Mouse (Mus musculus) kidney, embryonic 16.5 days (tissue): Measurements from ENCODE around the gene Clec16a. TPM values are rescaled to one million over a fixed set of nuclear protein-coding genes. Genes with fewer than 3 reads are reported as not detected.

ENCODE experiments used
- ATAC-seq: fragments of 200-750 bp; cut with Nextera tagmentation; 2 replicates; pipeline ENCODE4 v1.8.0; 2017; ENCODE audit warnings: moderate TSS enrichment; ENCODE audit not compliant: low FRiP score, low TSS enrichment
- H3K27ac ChIP-seq: fragments of 300-500 bp; sonication (generic); 2 replicates; pipeline ENCODE4 v1.5.1; 2014; ENCODE audit warnings: low read length
- H3K27me3 ChIP-seq: fragments of 300-500 bp; sonication (generic); 2 replicates; pipeline ENCODE4 v1.6.1; 2014; ENCODE audit warnings: low read length, control low read depth, mixed read lengths; ENCODE audit not compliant: insufficient read depth
- H3K36me3 ChIP-seq: fragments of 300-500 bp; sonication (generic); 2 replicates; pipeline ENCODE4 v1.6.1; 2014; ENCODE audit warnings: low read length, control low read depth, mixed read lengths; ENCODE audit not compliant: insufficient read depth
- H3K4me1 ChIP-seq: fragments of 300-500 bp; sonication (generic); 2 replicates; pipeline ENCODE4 v1.6.1; 2014; ENCODE audit warnings: low read length, control low read depth, mixed read lengths; ENCODE audit not compliant: insufficient read depth
- H3K4me2 ChIP-seq: fragments of 300-500 bp; sonication (generic); replicated peaks from 2 replicates; pipeline ENCODE4 v1.6.1; 2014; ENCODE audit warnings: low read depth, low read length
- H3K4me3 ChIP-seq: fragments of 300-500 bp; sonication (generic); 2 replicates; pipeline ENCODE4 v1.5.1; 2014; ENCODE audit warnings: mild to moderate bottlenecking, low read length
- H3K9ac ChIP-seq: fragments of 300-500 bp; sonication (generic); replicated peaks from 2 replicates; pipeline ENCODE4 v1.6.1; 2014; ENCODE audit warnings: low read length
- H3K9me3 ChIP-seq: fragments of 300-500 bp; sonication (generic); 2 replicates; pipeline ENCODE4 v1.6.1; 2016; ENCODE audit warnings: low read length, control low read depth
- WGBS: fragments of 180-500 bp; shearing (Covaris S2); extraction: QIAGEN DNeasy Blood & Tissue Kit; methylation state at CpG from one replicate; pipeline ENCODE4 v1.1.7; 2014; 5-methylcytosine and 5-hydroxymethylcytosine counted together
- polyA plus RNA-seq: library from polyadenylated mRNA; unstranded; fragments of >200 nt; fragmentation: Nextera tagmentation; extraction: Ambion mirVana; gene quantifications from 2 replicates; pipeline ENCODE4 v1.2.1, GENCODE M21; 2015

The Clec16a gene
- polyA plus RNA-seq, 1 experiment from 2014 or later = 32.1 TPM

DNA sequence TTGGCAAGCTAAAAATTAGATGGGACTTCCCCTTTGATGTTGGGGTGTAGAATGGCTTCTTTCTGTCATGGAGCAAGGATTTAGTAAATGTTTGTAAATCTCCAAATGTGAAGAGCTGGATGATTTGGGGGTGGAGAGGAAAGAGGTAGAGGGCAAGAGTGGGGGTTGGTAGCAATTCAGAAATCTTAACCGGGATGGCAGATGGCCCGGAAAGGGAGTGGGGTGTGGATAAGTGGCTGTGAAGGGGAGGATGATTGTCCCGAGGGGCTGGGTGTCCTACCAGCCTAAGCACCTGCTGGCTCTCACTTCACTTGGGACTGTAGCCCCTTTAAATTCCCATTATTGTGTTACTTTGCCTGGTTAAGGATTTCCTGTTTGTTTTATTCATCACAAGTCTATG is 1.7 kb downstream of the Clec16a start:
- no peaks in the 10 kb centered on the region for H3K27me3 ChIP-seq

DNA sequence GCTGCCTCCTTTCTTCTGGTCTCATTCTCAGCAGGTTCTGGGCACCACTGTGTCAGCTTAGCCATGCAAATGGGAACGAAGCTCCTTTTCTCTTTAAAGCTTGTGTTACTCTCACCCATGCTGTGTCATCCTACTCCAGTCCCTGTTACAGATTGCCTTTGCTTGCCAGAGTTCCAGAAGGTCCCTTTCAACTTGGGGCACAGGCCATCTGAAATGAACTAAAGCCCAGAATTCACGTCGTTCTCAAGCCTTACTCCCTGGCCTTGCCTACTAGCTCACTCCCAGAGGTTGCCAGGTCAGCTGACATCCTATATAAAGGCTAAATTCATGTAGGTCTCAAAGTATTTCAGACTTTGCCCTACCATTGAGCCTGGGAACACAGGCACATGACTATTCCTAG is 3.8 kb downstream of the Clec16a start:
- ATAC-seq = no peak
- H3K27ac ChIP-seq = no peak overlapping the region
- no peaks in the 10 kb centered on the region for H3K9me3 ChIP-seq
- no peak overlapping the region for H3K4me3 ChIP-seq
- 75% methylated on average over 3 of the region's 3 CpGs for WGBS
- H3K9ac ChIP-seq = no peak overlapping the region
- peaks cover 20% of the 10 kb centered on the region for H3K4me1 ChIP-seq
- H3K36me3 ChIP-seq = no peaks in the 10 kb centered on the region
- H3K27me3 ChIP-seq = no peaks in the 10 kb centered on the region
- no peak overlapping the region for H3K4me2 ChIP-seq

More for the DNA sequence above, 1.7 kb downstream of the Clec16a start:
- no peaks in the 10 kb centered on the region for H3K36me3 ChIP-seq
- no peak for ATAC-seq
- H3K9ac ChIP-seq = no peak overlapping the region
- H3K27ac ChIP-seq = no peak overlapping the region
- H3K9me3 ChIP-seq = no peaks in the 10 kb centered on the region
- H3K4me3 ChIP-seq = no peak overlapping the region
- 0 out of 2 replicates have a peak overlapping the region, but pooled peaks have one; percentile 77 for H3K4me2 ChIP-seq
- 49% methylated on average over 3 of the region's 3 CpGs for whole genome bisulfite sequencing
- H3K4me1 ChIP-seq = peaks cover 24% of the 10 kb centered on the region

DNA sequence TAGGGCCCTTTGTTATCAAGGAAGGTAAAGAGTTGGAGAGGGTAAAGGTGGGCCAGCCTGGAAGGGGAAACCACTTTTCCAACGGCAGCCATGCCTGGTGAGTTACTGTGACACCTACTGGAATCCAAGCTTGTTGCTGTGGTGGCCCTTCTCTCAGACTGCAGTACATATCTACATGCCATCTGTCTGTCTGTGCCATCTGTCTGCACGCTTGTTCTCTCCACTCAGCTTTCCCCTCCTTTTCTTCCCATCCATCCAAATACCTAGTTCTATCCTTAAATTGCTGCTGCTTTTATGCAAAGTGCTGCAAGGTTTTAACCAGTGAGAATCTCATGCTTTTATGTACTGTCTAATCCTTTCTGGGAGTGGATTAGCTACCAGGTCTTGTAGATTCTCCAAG is 4.5 kb downstream of the Clec16a start:
- Histone ChIP-seq H3K27ac (no peak overlapping the region), H3K27me3 (no peaks in the 10 kb centered on the region), H3K9ac (no peak overlapping the region), H3K4me2 (no peak overlapping the region), H3K4me3 (no peak overlapping the region), H3K9me3 (no peaks in the 10 kb centered on the region), H3K36me3 (no peaks in the 10 kb centered on the region), H3K4me1 (peaks cover 20% of the 10 kb centered on the region)
- ATAC-seq = no peak
- WGBS = 84% methylated on average over 2 of the region's 2 CpGs

DNA sequence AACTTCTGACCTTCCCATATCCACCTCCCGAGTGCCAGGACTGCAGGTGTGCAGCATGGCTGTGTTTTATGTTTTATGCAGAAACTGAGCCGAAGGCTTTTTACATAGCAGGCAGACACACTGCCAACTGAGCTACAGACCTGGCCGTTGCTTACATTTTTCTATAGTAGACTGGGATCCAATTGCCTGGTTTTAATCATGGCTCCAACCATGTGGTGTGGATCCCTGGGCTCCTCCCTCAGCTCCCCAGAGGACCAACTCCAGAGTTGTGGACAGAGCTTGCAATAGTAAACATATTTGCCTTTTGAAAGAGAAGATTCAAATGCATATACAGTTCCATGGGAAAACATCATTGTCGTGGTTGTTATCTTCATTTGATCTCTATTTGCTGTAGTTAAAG is 6.5 kb downstream of the Clec16a start:
- 65% methylated on average over 4 of the region's 4 CpGs for WGBS
- no peak overlapping the region for H3K27ac ChIP-seq
- peaks cover 12% of the 10 kb centered on the region for H3K4me1 ChIP-seq
- H3K4me2 ChIP-seq = no peak overlapping the region
- no peak overlapping the region for H3K4me3 ChIP-seq
- H3K9me3 ChIP-seq = no peaks in the 10 kb centered on the region
- no peak overlapping the region for H3K9ac ChIP-seq
- ATAC-seq = no peak
- H3K36me3 ChIP-seq = no peaks in the 10 kb centered on the region
- H3K27me3 ChIP-seq = no peaks in the 10 kb centered on the region

DNA sequence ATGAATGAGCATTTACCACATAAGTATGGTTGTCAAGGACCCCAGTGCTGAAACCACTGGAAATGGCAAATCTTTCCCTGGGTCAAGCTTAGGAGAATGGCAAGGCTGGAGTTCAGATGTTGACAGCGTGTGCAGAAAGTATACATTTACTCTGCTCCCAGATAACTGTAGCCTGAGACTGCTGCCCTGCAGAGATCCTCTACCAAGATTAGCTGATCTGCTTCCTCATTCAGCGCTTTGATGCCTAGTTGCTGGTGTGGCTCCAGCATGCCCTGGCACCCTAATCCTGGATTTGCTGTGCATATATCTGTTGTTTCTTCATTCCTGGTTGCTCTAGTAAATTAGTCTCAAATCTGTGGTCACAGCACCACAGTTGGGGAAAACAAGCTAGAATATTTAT is 8.7 kb downstream of the Clec16a start:
- H3K9ac ChIP-seq = no peak overlapping the region
- H3K9me3 ChIP-seq = no peaks in the 10 kb centered on the region
- H3K4me1 ChIP-seq = no peaks in the 10 kb centered on the region
- H3K27ac ChIP-seq = no peak overlapping the region
- H3K36me3 ChIP-seq = no peaks in the 10 kb centered on the region
- no peak overlapping the region for H3K4me2 ChIP-seq
- no peak for ATAC-seq
- 77% methylated on average over 2 of the region's 2 CpGs for WGBS
- no peak overlapping the region for H3K4me3 ChIP-seq
- no peaks in the 10 kb centered on the region for H3K27me3 ChIP-seq

GRCm38 (mm10) chr16:10559991-10560390 is 14.9 kb downstream of the Clec16a start:
- Histone ChIP-seq H3K4me1 (no peaks in the 10 kb centered on the region), H3K27ac (no peak overlapping the region), H3K27me3 (no peaks in the 10 kb centered on the region), H3K9me3 (no peaks in the 10 kb centered on the region), H3K9ac (no peak overlapping the region), H3K4me3 (no peak overlapping the region), H3K36me3 (peaks cover 10% of the 10 kb centered on the region; the same call in 1 of the 2 replicates), H3K4me2 (no peak overlapping the region)
- ATAC-seq = no peak
- WGBS = 83% methylated on average over 8 of the region's 8 CpGs

GRCm38 (mm10) chr16:10565278-10565885 is 20.2 kb downstream of the Clec16a start:
- Histone ChIP-seq H3K9ac (no peak overlapping the region), H3K9me3 (no peaks in the 10 kb centered on the region), H3K4me3 (no peak overlapping the region), H3K4me1 (no peaks in the 10 kb centered on the region), H3K4me2 (no peak overlapping the region), H3K27me3 (no peaks in the 10 kb centered on the region), H3K27ac (no peak overlapping the region), H3K36me3 (peaks cover 14% of the 10 kb centered on the region)
- WGBS = 38% methylated on average over 4 of the region's 4 CpGs
- peak; percentile 69 for ATAC-seq

GRCm38 (mm10) chr16:10567153-10567552 is 22.0 kb downstream of the Clec16a start:
- Histone ChIP-seq H3K27me3 (no peaks in the 10 kb centered on the region), H3K4me1 (no peaks in the 10 kb centered on the region), H3K4me3 (no peak overlapping the region), H3K4me2 (no peak overlapping the region), H3K9me3 (no peaks in the 10 kb centered on the region), H3K9ac (no peak overlapping the region), H3K36me3 (peaks cover 11% of the 10 kb centered on the region; the same call in 1 of the 2 replicates), H3K27ac (no peak overlapping the region)
- 77% methylated on average over 4 of the region's 4 CpGs for WGBS
- no peak for ATAC-seq

GRCm38 (mm10) chr16:10569809-10570395 is 24.8 kb downstream of the Clec16a start:
- no peaks in the 10 kb centered on the region for H3K27me3 ChIP-seq
- ATAC-seq = no peak
- H3K9me3 ChIP-seq = no peaks in the 10 kb centered on the region
- H3K27ac ChIP-seq = no peak overlapping the region
- no peak overlapping the region for H3K4me2 ChIP-seq
- peaks cover 15% of the 10 kb centered on the region for H3K36me3 ChIP-seq
- 64% methylated on average over 5 of the region's 5 CpGs for WGBS
- H3K4me3 ChIP-seq = no peak overlapping the region
- H3K4me1 ChIP-seq = no peaks in the 10 kb centered on the region
- H3K9ac ChIP-seq = no peak overlapping the region

DNA sequence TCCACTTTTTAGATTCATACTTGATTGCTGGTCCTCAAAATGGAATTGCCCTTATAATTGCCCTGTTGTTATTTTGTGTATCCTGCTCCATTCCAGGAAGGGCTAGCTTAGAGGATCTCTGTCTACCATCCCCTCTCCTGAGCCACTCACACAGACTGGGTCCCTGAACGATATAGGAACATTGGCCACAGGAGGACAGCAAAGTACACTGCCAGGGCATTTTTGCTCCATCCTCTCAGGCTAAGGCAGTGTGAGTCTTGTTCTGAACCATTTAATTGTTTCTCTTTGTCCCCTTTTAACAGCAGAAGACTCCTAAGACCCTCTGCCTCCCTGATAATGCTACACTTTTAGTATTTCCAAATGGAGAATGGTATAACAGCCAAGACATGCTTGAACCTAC is 25.6 kb downstream of the Clec16a start:
- H3K4me2 ChIP-seq = no peak overlapping the region
- ATAC-seq = no peak
- H3K27ac ChIP-seq = no peak overlapping the region
- peaks cover 15% of the 10 kb centered on the region for H3K36me3 ChIP-seq
- no peaks in the 10 kb centered on the region for H3K9me3 ChIP-seq
- no peaks in the 10 kb centered on the region for H3K27me3 ChIP-seq
- H3K9ac ChIP-seq = no peak overlapping the region
- WGBS = 79% methylated on average over 1 of the region's 1 CpGs
- no peak overlapping the region for H3K4me3 ChIP-seq
- H3K4me1 ChIP-seq = no peaks in the 10 kb centered on the region
